Mouse (Mus musculus): ENCODE results near the gene Man2a2. TPM values are rescaled to one million over a fixed set of nuclear protein-coding genes. Genes with fewer than 3 reads are reported as not detected.
A peak's percentile ranks its signal among the peaks of the same experiment; 100 is the strongest.

Gene Man2a2
- total RNA-seq, 2 experiments from 2014 or later, result 139 to 157 TPM

DNA sequence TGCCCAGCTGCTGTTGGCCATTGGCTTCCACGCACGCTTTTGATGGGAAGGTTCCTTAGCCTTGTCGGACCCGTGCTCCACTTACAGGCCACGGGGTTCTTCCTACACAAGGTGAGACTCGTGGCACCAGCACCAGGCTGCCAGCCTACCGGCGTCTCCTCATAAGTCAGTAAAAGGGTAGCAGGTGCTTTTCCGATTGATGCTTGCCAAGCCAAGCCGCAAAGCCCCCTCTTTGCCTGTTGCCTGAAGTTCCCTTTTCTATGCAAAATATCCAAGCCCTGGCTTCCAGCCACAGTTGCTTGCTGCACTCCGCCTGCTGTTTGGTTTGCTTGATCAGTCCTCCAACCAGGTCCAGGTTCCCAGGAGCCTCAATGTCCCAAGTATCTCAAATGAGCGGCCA, 2.7 kb upstream of the Man2a2 start:
- intact Hi-C loops (cut with DNase I), result loop anchor here (5.0 kb wide), 1 partner anchor 232 kb away; no protein-coding TSS in a partner anchor
- DNase-seq, result no peak

DNA sequence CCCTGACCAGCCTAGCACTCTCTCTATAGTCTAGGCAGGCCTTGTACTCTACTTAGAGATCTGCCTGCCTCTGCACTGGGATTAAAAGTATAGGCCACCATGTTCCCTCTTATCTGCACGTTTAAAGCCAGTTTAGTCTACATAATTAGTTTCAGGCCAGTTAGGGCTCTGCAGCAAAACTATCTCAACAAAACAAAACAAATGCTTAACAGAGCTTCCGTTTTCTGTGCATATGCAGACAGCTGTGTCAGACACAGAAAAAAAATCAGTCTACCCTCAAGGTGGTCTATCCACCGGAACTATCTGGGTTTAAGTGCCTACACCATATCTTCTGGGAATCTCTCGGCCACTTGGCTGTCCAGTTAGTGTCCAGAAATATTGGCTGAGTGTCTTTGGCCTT, 2.2 kb upstream of the Man2a2 start:
- DNase-seq, result no peak
- intact Hi-C loops (cut with DNase I), result loop anchor here (5.0 kb wide), 1 partner anchor 231 kb away; no protein-coding TSS in a partner anchor

DNA sequence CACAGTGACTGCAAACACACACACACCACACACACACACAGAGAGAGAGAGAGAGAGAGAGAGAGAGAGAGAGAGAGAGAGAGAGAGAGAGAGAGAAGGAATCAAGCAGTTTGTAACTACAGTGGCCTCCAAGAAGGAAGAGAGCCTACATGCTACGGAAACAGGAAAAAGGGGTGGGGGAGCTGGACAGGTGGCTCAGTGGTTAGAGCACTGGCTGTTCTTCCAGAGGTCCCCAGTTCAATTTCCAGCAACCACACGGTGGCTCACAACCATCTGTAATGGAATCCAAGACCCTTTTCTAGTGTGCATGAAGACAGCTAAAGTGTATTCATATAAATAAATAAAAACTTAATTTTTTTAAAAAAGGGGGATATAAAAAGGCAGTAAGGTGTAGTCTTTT, 1.5 kb upstream of the Man2a2 start:
- no peak for DNase-seq
- intact Hi-C loops (cut with DNase I), result loop anchor here (5.0 kb wide), 1 partner anchor 230 kb away; no protein-coding TSS in a partner anchor

DNA sequence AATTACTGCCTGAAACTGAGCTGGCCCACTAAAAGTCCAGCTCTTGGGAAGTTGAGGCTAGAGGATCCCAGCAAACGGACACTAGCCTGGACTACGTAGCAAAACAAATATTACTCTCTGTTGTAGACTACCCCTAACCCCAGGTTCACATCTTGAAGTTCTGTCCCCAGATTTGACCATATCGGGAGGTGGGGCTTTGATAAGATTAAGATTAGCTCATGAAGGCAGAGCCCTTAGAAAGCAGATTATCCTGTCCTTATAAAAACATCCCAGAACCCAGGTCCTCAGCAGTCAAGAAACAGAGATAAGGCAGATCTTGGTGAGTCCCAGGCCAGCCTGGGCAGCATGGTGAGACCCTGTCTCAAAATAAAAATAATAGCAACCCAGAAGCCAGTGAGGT, 991 bp upstream of the Man2a2 start:
- DNase-seq, result no peak
- intact Hi-C loops (cut with DNase I), result loop anchor here (5.0 kb wide), 1 partner anchor 230 kb away; no protein-coding TSS in a partner anchor

DNA sequence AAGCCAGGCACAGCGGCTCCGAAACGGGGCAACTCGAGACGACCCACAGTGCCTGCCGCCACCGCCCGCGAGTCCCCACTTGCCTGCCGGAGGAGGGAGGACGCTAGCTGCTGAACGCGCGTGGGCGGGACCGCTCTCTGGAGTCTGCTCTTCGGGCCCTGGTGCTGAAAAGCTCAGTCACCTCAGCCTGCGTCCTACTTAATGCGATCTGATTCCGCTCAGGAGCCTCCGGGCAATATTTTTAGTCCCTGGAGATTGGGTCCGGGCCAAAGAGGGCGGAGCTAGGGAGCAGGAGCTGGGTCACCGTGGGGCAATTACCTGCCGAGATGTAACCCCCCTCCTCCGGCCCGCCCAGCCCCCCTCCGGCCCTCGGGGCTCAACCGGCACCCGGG, 530 bp downstream of the Man2a2 start:
- intact Hi-C loops (cut with DNase I), result loop anchor here (1.0 to 5.0 kb wide), 2 partner anchors 30 to 228 kb away; no protein-coding TSS in a partner anchor
- DNase-seq, result peak; percentile 84 to 85

DNA sequence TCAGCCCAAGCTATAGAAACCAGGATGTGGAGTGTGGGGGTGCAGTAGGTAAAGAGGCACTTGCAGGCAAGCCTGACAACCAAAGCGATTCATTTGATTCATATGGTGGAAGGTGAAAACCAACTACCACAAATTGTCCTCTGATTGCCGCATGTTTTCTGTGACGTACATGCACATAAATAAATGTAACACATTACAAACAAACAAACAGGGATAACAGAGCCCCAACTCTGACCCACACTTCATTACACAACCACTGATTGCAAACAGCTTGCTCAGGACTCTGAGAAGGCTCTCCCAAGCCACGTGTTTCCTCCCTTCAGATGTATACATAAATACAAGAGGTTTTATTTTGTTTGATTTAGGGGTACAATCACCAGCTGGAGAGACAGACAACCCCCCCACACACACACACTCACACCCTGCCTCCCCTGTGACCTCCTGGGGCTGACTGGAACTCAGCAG, 1.2 kb downstream of the Man2a2 start:
- intact Hi-C loops (cut with DNase I), result loop anchor here (5.0 kb wide), 1 partner anchor 228 kb away; no protein-coding TSS in a partner anchor
- no peak for DNase-seq

DNA sequence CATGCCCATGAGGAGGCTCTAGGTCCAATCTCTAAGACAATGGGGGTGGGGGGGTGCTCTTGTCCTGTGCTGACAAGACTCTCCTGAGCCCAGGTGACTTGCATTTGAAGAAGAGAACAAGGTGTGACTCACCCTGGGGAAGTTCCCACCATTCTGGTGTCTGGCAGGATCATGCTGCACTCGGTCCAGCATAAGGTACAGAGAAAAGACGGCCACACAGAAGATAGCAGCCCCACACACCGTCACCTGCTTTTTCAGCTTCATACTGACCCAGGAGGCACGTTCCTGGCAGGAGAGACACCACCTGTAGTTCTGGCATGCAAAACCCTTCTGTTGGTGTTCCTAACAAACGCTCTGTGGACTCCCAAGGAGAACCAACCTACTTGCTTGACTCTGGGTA, 1.7 kb downstream of the Man2a2 start:
- DNase-seq, result no peak
- intact Hi-C loops (cut with DNase I), result no loop called here

DNA sequence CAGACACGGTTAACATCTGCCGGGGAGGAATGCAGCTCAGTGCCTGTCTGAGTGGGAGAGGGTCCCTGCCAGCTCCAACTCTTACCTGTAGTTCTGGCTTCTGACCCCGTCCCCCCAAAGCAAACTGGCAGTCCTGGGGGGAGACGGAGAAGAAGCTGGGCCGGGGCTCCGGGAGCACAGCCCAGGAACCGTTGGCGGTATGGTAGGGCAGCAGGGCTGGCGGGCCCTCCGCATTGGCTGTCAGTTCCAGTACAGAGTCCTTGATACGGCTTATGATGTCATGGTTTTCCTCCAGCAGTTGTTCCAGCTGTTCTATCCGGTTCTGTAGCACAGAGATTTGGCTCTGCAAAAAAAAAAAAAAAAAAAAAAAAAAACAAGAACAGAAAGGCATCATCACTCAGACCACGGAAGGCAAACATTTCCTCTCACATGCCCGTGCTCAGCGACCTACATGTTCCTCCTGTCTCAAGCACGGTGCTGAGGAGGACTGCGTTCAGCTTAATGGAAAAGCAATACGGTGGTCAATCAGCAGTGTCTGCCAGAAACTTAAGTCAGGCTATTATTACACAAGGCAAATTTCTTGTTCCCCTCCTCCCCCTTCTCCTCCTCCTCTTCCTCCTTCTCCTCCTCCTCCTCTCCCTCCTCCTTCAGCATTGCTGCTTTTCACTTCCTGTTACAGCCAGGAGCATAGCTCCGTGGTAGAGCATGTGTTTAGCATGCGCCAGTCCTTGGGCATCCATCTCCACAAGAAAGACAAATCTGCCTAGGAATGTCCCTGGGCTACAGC, 2.3 kb downstream of the Man2a2 start:
- intact Hi-C loops (cut with DNase I), result no loop called here
- no peak for DNase-seq

DNA sequence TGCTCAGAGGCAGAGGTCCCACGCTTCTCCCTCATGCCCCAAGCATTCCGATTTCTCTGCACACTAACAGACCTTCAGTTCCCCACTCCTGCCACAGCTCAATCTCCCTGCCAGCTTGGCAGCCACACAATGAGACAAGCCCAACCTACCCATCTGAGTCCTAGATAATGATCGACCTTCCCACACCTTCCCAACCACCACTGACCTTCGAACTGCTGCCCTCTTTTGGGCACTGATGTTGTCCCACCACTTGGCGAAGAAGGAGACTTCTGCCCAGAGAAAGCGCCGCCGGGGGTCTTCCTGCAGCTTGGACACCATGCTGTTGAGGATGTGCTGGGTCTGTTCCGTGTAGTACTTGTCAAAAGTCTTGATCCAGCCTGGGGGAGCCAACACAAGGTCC, 3.2 kb downstream of the Man2a2 start:
- intact Hi-C loops (cut with DNase I), result no loop called here
- DNase-seq, result no peak

DNA sequence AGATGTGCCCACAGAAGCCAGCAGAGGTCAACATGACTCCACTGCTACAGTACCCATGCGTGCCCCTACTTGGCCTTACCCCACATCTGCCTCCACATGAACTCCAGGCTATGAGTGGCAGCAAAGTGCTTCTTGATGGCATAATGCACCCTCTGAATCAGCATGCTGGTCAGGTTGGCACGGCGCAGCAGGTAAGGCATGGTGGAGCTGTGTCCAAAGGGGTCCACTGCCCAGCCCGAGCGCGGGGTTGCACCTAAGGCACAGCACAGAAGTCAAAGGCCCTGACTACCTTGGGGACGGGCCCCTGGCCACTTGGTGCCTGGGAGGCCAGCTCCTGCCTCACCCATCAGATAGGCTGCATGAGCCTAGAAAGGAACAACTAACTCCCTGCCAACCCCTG, 3.9 kb downstream of the Man2a2 start:
- no peak for DNase-seq
- intact Hi-C loops (cut with DNase I), result no loop called here

DNA sequence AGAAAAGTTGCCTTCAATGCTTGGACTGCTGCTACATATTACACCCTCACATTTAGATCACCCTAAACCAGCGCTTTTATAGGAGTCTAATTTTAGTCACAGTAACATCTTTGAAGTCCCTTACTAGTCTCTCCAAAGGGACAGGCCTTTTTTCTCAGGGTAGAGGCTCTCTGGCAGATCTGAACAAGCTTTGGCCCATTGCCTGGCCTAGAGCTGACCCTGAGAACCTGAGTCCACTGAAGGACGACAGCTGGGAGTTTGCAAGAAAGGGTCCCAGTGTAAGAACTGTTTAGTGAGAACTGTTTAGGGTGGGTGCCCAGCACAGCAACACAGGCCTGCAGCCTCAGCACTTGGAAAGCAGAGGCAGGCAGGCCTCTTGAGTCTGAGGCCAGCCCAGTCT, 5.4 kb downstream of the Man2a2 start:
- intact Hi-C loops (cut with DNase I), result no loop called here
- no peak for DNase-seq

DNA sequence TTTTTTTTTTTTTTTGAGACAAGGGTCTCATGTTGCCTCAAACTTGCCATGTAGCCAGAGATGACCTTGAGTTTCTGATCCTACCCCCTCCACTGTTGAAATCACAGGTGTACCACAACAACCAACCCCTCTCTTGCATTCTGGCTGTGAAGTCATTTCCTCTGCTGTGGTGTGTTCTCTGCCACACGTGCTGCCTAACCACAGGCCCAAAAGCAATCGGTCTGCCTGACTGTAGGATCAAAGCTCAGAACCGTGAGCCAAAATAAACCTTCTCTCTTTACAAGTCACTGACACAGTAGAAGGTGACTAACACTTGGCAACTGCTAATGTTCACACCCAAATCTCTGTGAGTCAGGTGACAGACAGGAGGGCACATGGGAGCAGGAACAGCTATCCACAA, 10.7 kb downstream of the Man2a2 start:
- intact Hi-C loops (cut with DNase I), result no loop called here
- no peak for DNase-seq

DNA sequence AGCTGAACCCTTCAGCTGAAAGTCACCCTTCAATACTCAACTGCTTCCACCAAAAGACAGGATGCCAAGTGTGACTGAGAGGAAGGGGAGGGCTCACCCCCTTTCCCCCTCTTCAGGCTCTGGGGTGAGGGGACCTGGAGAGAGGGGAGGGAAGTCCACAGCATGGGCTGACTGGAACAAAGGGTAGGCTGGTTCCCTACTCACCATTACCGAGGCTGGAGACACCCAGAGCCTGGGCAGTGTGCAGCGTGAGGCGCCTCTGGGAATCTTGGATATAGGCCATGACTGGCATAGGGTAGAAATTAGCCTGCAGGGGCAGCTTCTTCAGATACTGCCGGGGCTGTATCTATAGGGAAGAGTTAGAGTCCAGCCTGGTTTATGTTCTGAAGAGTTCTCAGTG, 13.1 kb downstream of the Man2a2 start:
- DNase-seq, result no peak
- intact Hi-C loops (cut with DNase I), result no loop called here

DNA sequence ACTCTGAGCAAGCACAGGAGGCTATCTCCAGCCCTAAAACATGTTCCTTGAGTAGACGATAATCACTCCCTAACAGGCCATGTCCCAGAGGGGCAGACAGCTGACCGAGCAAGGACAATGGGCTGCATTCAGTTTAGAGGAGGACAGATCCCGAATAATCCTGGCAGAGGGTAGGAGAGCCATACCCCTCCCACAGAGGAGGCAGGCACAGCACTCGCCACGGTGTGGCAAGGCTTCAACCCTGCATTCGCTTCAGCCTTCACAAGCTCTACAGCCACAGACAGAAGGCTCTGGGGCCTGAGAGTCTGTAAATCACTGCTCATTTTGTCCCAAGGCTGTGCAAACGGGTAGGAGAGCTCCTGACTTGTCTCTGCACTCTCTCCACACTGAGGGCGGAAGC, 14.0 kb downstream of the Man2a2 start:
- intact Hi-C loops (cut with DNase I), result no loop called here
- DNase-seq, result no peak

DNA sequence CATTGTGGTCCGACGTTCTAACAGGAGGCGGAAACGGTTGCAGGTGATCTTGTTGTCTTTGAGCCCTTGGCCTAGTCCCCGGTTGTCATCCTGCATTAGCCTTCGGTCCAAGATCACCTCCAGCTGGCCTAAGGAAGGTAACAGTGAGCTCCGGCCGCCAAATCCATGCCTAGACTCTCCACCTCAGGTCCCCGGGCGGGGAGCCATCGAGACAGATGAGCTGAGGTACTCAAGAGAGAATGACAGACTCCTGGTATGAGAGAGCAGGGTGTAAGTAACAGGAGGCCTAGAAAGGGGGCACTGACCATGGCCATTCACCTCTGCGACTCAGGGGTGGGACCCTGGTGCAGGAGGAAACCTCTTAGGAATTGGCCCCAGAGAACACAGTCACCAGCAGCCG, 14.8 kb downstream of the Man2a2 start:
- intact Hi-C loops (cut with DNase I), result no loop called here
- no peak for DNase-seq

DNA sequence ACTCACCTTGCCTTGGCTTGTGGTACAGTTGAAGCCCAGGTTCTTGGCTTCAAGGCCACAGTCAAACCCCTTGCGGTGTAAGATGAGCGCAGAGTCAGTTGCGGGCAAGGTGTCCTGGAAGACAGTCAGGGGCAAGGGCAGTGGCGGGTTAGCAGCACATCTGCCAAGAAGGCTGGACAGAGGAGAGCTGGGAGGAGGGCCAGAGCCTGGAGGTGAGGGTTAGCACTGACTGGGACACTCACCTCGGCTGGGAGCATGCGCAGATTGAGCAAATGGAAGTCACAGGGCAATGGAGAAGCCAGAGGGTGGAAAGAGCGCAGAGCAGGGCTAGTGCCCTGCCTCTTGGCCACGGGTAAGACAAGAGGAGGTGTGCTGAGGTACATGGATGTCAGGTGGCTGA, 18.3 kb downstream of the Man2a2 start:
- peak; percentile 39 to 45 for DNase-seq

DNA sequence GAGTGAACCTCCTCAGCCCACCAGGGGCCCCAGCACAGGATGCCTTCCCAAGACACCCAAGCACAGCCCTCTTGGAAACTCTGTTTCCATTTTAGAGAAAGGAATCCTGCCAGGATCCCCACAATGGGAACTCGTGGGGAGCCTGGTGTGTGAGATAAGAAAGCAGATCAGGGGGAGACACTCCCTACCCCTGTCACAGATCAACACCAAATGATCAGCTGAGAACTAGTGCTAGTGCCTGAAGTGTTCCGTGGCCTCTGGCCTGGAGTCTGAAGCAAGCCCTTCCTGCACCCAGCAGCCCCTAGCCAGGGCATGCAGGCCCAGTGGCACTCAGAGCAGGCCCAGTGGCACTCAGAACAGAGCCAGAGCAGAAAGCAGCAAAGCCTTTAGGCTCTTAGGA, 20.4 kb downstream of the Man2a2 start:
- DNase-seq, result no peak
- intact Hi-C loops (cut with DNase I), result no loop called here

More for the DNA sequence above, 18.3 kb downstream of the Man2a2 start:
- intact Hi-C loops (cut with DNase I), result no loop called here

DNA sequence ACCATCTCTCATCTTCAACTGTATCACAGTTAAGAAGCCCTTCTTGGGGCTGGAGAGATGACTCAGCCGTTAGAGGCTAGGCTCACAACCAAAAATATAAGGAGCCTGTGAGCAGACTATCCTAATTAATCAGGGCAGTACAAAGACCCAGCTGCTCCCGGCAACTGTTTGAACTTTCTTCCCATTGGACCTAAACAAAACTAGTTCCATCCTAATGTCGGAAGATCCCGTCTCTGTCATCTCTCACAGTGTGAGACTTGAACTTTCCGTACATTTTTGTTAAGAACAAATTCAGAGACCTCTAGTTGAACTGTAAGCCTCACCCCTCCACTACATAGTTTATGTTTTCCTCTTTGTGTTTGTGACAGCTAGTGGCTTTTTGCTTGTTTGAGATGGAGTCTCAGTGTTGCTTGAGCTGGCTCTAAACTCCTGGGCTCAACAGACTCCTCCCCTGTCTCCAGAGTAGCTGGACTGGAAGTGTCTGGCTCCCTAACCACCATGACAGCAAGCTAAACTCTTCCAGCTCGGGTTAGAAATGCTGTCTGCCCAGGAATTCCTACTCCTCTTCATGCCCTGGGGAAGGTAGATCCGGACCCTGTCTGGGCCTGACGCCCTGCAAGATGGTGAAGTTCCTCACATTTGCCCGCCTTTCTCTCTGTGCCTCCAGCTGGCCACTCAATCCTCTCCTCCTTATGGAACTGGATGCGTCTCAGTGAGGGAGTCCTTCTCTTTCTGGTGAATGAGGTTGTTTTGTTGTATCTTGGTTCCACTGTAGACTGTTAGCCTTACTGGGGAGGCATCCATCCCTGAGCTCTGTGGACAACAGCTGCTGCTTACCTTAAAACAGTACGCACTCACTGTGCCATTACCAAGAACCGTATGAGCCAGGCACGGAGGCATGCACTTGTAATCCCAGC, 23.2 kb downstream of the Man2a2 start:
- DNase-seq, result no peak
- intact Hi-C loops (cut with DNase I), result no loop called here

DNA sequence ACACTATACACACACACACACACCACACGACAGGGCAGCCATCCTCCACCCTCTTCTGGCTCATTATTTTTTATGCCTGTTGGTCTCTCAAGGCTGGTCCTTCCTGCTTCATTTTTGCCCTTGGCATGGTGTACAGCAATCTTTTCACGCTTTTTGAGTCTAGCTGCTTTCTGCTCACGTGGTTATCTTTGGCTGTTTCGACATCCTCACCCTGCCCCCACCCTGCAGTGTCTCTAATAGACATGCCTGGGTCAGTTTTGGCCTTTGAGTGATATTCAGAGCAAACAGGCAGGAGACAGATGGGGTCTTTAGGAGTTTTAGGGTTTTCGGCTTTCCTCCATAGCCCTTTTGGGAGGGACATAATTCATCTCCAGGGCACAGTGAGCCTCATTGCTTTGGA, 24.3 kb downstream of the Man2a2 start:
- DNase-seq, result no peak
- intact Hi-C loops (cut with DNase I), result no loop called here

DNA sequence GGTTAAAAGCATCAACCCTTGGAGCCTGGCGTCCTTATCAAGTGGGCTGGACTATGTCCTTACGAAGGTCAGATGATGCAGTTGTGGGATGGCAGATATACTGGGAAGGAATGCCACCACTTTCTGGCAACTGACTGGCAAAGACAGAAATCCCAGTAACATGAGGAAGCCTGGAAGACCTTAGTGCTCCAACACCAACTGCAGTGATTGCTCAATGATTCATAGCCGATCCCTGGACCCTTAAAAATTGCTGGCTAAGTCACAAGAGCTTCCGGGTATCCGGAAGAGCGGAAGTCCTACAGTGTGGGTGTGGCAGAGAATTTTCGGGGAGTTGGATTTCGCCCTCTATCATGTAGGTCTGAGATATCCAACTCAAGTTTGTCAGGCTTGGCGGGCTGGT, 25.0 kb downstream of the Man2a2 start:
- intact Hi-C loops (cut with DNase I), result no loop called here
- DNase-seq, result no peak

DNA sequence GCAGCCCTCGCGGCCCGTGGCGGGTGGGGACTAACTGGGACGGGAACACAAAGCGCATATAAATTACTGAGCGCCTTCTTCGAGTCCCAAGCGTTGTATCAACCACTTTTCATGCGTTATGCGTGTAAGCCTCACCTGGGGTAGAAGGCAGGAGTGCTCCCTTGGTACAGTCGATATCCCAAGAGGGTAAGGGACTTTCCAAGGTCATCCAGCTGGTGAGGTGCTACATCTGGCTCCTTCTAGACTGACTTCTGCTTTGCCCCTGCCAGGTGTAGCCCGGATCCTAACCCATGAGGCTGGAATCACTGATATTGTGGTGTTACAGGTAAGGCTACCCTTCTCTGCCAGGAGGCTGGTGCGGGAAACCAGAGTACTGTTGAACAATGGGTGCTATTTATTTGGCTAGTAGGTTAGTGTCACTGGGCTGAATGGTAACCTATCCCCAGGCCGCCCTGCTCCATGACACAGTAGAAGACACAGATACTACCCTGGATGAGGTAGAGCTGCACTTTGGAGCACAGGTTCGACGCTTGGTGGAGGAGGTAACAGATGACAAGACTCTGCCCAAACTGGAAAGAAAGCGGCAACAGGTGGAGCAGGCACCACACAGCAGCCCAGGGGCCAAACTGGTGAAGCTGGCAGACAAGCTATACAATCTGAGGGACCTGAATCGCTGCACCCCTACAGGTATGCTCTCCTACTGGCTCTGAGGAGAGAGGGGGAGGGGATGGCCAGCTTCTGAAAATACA, 27.7 kb downstream of the Man2a2 start:
- no peak for DNase-seq

More for the DNA sequence above, 27.7 kb downstream of the Man2a2 start:
- intact Hi-C loops (cut with DNase I), result no loop called here
